Mouse (Mus musculus): ENCODE measurements around the gene Sh3bgrl. TPM values are rescaled to one million over a fixed set of nuclear protein-coding genes. Genes with fewer than 3 reads are reported as not detected.

Gene Sh3bgrl
- total and polyA plus RNA-seq, 3 experiments: 25.0 to 148 (median 82.5) TPM

GRCm38 (mm10) chrX:109151228-109151627, 56.1 kb downstream of the Sh3bgrl start:
- Histone ChIP-seq H3K9ac (ENCODE audit: insufficient read depth, low read depth) (no peak overlapping the region), H3K4me1 (ENCODE audit: control insufficient read depth in 1 of 2, insufficient read depth in 2 of 2) (peaks cover 4 to 23% of the 10 kb centered on the region in 2 experiments; a peak in 2 of 4 replicates), H3K4me3 (replicated peaks in 1 of 3; ENCODE audit: low read depth in 2 of 3, low read length in 2 of 3, poor library complexity in 1 of 3) (no peak overlapping the region), H3K4me2 (ENCODE audit: insufficient read depth, low read depth, poor library complexity, severe bottlenecking) (0 out of 2 replicates have a peak overlapping the region, but pooled peaks have one; percentile 21), H3K27ac (ENCODE audit: insufficient read depth, low read depth) (no peak overlapping the region), H3K9me3 (replicated peaks; ENCODE audit: low read length) (no peaks in the 10 kb centered on the region), H3K36me3 (replicated peaks in 1 of 2; ENCODE audit: control insufficient read depth in 1 of 2, insufficient read depth in 1 of 2, low read length in 1 of 2) (peaks cover 3 to 6% of the 10 kb centered on the region in 2 experiments), H3K79me2 (replicated peaks; ENCODE audit: control insufficient read depth, extremely low read depth, insufficient read depth, poor library complexity, severe bottlenecking) (no peaks in the 10 kb centered on the region), H3K27me3 (replicated peaks) (no peaks in the 10 kb centered on the region)
- DNase-seq (ENCODE audit: extremely low read depth): no peak
- dilution Hi-C loops (cut with MboI; ENCODE audit: extremely low pct_ligation_motif_present, extremely low pct_unique_long_range_greater_than_20kb, low sequenced_read_pairs): no loop called here
- in situ Hi-C loops (cut with MboI; ENCODE audit: low pct_ligation_motif_present, low pct_unique_long_range_greater_than_20kb, low sequenced_read_pairs): no loop called here
- no peak for TF ChIP-seq TBP (conservative IDR thresholded peaks at IDR 0.05; ENCODE audit: low read depth, low read length)
- 0 out of 2 replicates have a peak, but pooled peaks have one; percentile 21 for TF ChIP-seq IRF4 (IDR thresholded peaks at IDR 0.05; ENCODE audit: low read depth, low read length)
- peak; percentile 50; the same call in 1 of the 2 replicates for TF ChIP-seq MEF2A (IDR thresholded peaks at IDR 0.05; ENCODE audit: borderline replicate concordance, low read depth, low read length)
- TF ChIP-seq POLR2AphosphoS2 (IDR thresholded peaks at IDR 0.05; ENCODE audit: low read depth, low read length): no peak
- TF ChIP-seq EP300 (IDR thresholded peaks at IDR 0.05; ENCODE audit: low read length): peak; percentile 69
- no peak for TF ChIP-seq JUN (IDR thresholded peaks at IDR 0.05; ENCODE audit: insufficient read depth, low read depth, low read length)

DNA sequence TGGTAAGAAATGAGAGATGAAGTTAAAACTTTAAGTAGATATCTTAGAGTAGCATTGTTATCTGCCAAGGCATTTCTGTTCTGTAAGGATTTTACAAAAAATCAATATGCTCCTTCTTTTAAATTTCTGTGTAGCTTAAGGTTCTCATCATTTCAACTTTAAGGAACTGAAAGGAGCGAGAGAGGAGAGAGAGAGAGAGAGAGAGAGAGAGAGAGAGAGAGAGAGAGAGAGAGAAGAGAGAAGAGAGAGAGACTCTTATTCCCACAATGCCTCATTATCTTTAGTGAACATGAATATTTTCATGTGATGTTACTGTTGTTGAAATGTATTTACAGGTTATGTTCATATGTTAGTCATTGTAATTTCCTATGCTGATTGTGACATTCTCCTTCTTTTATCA, 65.2 kb downstream of the Sh3bgrl start:
- Histone ChIP-seq H3K79me2 (replicated peaks; ENCODE audit: control insufficient read depth, extremely low read depth, insufficient read depth, poor library complexity, severe bottlenecking) (no peaks in the 10 kb centered on the region), H3K4me3 (replicated peaks in 1 of 3; ENCODE audit: low read depth in 2 of 3, low read length in 2 of 3, poor library complexity in 1 of 3) (no peak overlapping the region), H3K4me1 (ENCODE audit: control insufficient read depth in 1 of 2, insufficient read depth in 2 of 2) (no peaks in the 10 kb centered on the region), H3K9ac (ENCODE audit: insufficient read depth, low read depth) (no peak overlapping the region), H3K27me3 (replicated peaks) (no peaks in the 10 kb centered on the region), H3K27ac (ENCODE audit: insufficient read depth, low read depth) (no peak overlapping the region), H3K36me3 (replicated peaks in 1 of 2; ENCODE audit: control insufficient read depth in 1 of 2, insufficient read depth in 1 of 2, low read length in 1 of 2) (no peaks in the 10 kb centered on the region), H3K9me3 (replicated peaks; ENCODE audit: low read length) (no peaks in the 10 kb centered on the region), H3K4me2 (ENCODE audit: insufficient read depth, low read depth, poor library complexity, severe bottlenecking) (no peak overlapping the region)
- in situ Hi-C loops (cut with MboI; ENCODE audit: low pct_ligation_motif_present, low pct_unique_long_range_greater_than_20kb, low sequenced_read_pairs) (no loop called here), dilution Hi-C loops (cut with MboI; ENCODE audit: extremely low pct_ligation_motif_present, extremely low pct_unique_long_range_greater_than_20kb, low sequenced_read_pairs) (no loop called here)
- TF ChIP-seq EP300 (IDR thresholded peaks at IDR 0.05; ENCODE audit: low read length) (0 out of 2 replicates have a peak, but pooled peaks have one; percentile 48), JUND (conservative IDR thresholded peaks at IDR 0.05; ENCODE audit: low read depth, low read length) (peak; percentile 46; the same call in 1 of the 2 replicates), E2F4 (IDR thresholded peaks at IDR 0.05; ENCODE audit: insufficient replicate concordance, low read depth, low read length) (no peak), CHD1 (IDR thresholded peaks at IDR 0.05; ENCODE audit: low read depth, low read length) (no peak), IRF4 (IDR thresholded peaks at IDR 0.05; ENCODE audit: low read depth, low read length) (peak; percentile 58)
- DNase-seq (ENCODE audit: extremely low read depth): no peak

GRCm38 (mm10) chrX:109160901-109161300, 65.7 kb downstream of the Sh3bgrl start:
- no peaks in the 10 kb centered on the region for H3K9me3 ChIP-seq (replicated peaks; ENCODE audit: low read length)
- H3K4me1 ChIP-seq (ENCODE audit: control insufficient read depth in 1 of 2, insufficient read depth in 2 of 2): no peaks in the 10 kb centered on the region
- H3K36me3 ChIP-seq (replicated peaks in 1 of 2; ENCODE audit: control insufficient read depth in 1 of 2, insufficient read depth in 1 of 2, low read length in 1 of 2): no peaks in the 10 kb centered on the region
- dilution Hi-C loops (cut with MboI; ENCODE audit: extremely low pct_ligation_motif_present, extremely low pct_unique_long_range_greater_than_20kb, low sequenced_read_pairs) (no loop called here), in situ Hi-C loops (cut with MboI; ENCODE audit: low pct_ligation_motif_present, low pct_unique_long_range_greater_than_20kb, low sequenced_read_pairs) (no loop called here)
- no peaks in the 10 kb centered on the region for H3K27me3 ChIP-seq (replicated peaks)
- no peak for DNase-seq (ENCODE audit: extremely low read depth)
- peak overlapping the region; percentile 44; the same call in 1 of the 2 replicates for H3K4me2 ChIP-seq (ENCODE audit: insufficient read depth, low read depth, poor library complexity, severe bottlenecking)
- H3K79me2 ChIP-seq (replicated peaks; ENCODE audit: control insufficient read depth, extremely low read depth, insufficient read depth, poor library complexity, severe bottlenecking): no peaks in the 10 kb centered on the region
- no peak overlapping the region; the same call in 1 of the 2 replicates for H3K9ac ChIP-seq (ENCODE audit: insufficient read depth, low read depth)
- no peak overlapping the region for H3K27ac ChIP-seq (ENCODE audit: insufficient read depth, low read depth)
- no peak overlapping the region for H3K4me3 ChIP-seq (replicated peaks in 1 of 3; ENCODE audit: low read depth in 2 of 3, low read length in 2 of 3, poor library complexity in 1 of 3)
- TF ChIP-seq MAZ (IDR thresholded peaks at IDR 0.05; ENCODE audit: low read depth, low read length) (no peak), GABPA (IDR thresholded peaks at IDR 0.05; ENCODE audit: insufficient replicate concordance, low read depth, low read length) (no peak), ZC3H11A (IDR thresholded peaks at IDR 0.05; ENCODE audit: low read depth, low read length) (no peak), SMC3 (IDR thresholded peaks at IDR 0.05; ENCODE audit: low read depth, low read length) (no peak)

Measured in CH12.LX (cell line).